Mouse (Mus musculus): ENCODE measurements around the gene Olfr49.

DNA sequence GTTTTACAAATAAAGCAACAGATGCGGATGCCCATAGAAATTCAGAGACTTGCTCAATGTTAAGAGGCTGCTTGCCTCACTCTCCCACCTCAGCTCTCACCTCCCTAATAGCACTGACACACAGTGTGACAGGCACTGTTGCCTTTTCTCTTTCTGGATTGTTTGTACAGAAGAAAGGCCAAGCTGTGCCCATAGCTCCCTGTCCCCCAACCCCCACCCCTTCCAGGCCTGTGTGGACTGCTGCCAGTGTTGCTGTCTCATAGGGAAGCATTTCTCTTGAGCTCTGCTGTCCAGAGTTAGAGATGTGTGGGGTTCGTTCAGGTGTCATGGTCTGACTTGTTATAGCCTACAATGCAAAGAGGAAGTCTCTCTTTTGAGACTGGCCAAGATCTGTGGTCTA, 24.5 kb downstream of the Olfr49 start:
- TF ChIP-seq POLR2A (IDR thresholded peaks at IDR 0.05; ENCODE audit: low read depth, low read length), result no peak
- no peak for TF ChIP-seq CTCF (IDR thresholded peaks at IDR 0.05; ENCODE audit: extremely low read depth, insufficient read length, insufficient replicate concordance, low read depth, low read length)

Measured in small intestine, adult 2 months (tissue).